Mouse (Mus musculus) limb, embryonic 10.5 days (tissue): ENCODE results near the gene Mocs3. TPM values are rescaled to one million over a fixed set of nuclear protein-coding genes. Genes with fewer than 3 reads are reported as not detected.

Source experiments
- DNase-seq: peaks from one replicate; pipeline ENCODE4 v3.0.0-alpha.2; 2017; ENCODE audit warnings: low spot score
- H3K27ac ChIP-seq: fragments of 300-500 bp; sonication (generic); 2 replicates; pipeline ENCODE4 v1.5.1; 2016; ENCODE audit warnings: mild to moderate bottlenecking
- H3K27me3 ChIP-seq: fragments of 300-500 bp; sonication (generic); 2 replicates; pipeline ENCODE4 v1.6.1; 2016; ENCODE audit warnings: low read depth, mild to moderate bottlenecking; ENCODE audit not compliant: poor library complexity, severe bottlenecking
- H3K36me3 ChIP-seq: fragments of 300-500 bp; sonication (generic); 2 replicates; pipeline ENCODE4 v1.6.1; 2016; ENCODE audit warnings: mild to moderate bottlenecking, moderate library complexity
- H3K4me1 ChIP-seq: fragments of 300-500 bp; sonication (generic); 2 replicates; pipeline ENCODE4 v1.6.1; 2016
- H3K4me3 ChIP-seq: fragments of 300-500 bp; sonication (generic); 2 replicates; pipeline ENCODE4 v1.5.1; 2016; ENCODE audit warnings: mild to moderate bottlenecking, moderate library complexity
- H3K9me3 ChIP-seq: fragments of 300-500 bp; sonication (generic); replicated peaks from 2 replicates; pipeline ENCODE4 v1.6.1; 2016; ENCODE audit warnings: mild to moderate bottlenecking
- WGBS: fragments of 180-500 bp; shearing (Covaris S2); methylation state at CpG from one replicate; pipeline ENCODE4 v1.1.7; 2016; 5-methylcytosine and 5-hydroxymethylcytosine counted together
- polyA plus RNA-seq: library from polyadenylated mRNA; unstranded; fragments of >200 nt; fragmentation: Nextera tagmentation; extraction: Ambion mirVana; gene quantifications from 2 replicates; pipeline ENCODE4 v1.2.1, GENCODE M21; 2016

Mocs3 gene
- polyA plus RNA-seq, 1 experiment from 2014 or later = 7.4 TPM

- Histone ChIP-seq H3K27ac (no peak overlapping the region), H3K4me1 (peaks cover 11% of the 10 kb centered on the region), H3K36me3 (no peaks in the 10 kb centered on the region), H3K4me3 (no peak overlapping the region), H3K27me3 (peaks cover 22% of the 10 kb centered on the region), H3K9me3 (no peaks in the 10 kb centered on the region)
- DNase-seq = peak; percentile 47
- 17% methylated on average over 2 of the region's 2 CpGs for WGBS
Measured at GRCm38 (mm10) chr2:168248856-168249245, 18.4 kb downstream of the Mocs3 start.

GRCm38 (mm10) chr2:168250270-168250669, 19.8 kb downstream of the Mocs3 start:
- H3K27ac ChIP-seq = no peak overlapping the region
- no peak overlapping the region for H3K4me3 ChIP-seq
- no peaks in the 10 kb centered on the region for H3K9me3 ChIP-seq
- H3K4me1 ChIP-seq = peaks cover 18% of the 10 kb centered on the region
- DNase-seq = peak; percentile 90
- 21% methylated on average over 8 of the region's 8 CpGs for WGBS
- H3K27me3 ChIP-seq = peaks cover 17% of the 10 kb centered on the region
- H3K36me3 ChIP-seq = no peaks in the 10 kb centered on the region

GRCm38 (mm10) chr2:168252639-168253292, 22.3 kb downstream of the Mocs3 start:
- Histone ChIP-seq H3K27me3 (peaks cover 11% of the 10 kb centered on the region; the same call in 1 of the 2 replicates), H3K4me1 (peaks cover 18% of the 10 kb centered on the region), H3K27ac (peak overlapping the region; percentile 75), H3K4me3 (peak overlapping the region; percentile 44), H3K9me3 (no peaks in the 10 kb centered on the region), H3K36me3 (no peaks in the 10 kb centered on the region)
- WGBS = 13% methylated on average over 16 of the region's 16 CpGs
- peak; percentile 78 for DNase-seq

DNA sequence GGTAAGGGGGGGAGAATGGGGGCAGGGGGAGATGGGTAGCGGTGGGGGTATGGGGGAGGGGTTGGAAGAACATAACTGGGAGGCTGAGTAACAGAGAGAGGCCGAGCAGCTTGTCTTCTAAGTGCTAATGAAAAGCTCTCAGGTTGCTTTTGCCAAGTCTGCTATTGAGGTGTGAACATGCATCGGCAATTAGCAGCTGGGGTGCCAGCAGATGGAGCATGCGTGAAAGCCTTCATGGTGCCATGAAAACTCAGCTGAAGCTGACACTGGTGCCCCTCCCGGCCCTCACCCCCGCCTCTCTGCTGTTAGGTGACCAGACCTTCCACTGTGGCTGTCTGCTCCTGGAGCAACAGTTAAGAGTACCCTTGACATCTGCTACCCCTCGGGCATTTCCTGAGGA, 23.4 kb downstream of the Mocs3 start:
- no peak for DNase-seq
- H3K27ac ChIP-seq = no peak overlapping the region
- no peaks in the 10 kb centered on the region for H3K9me3 ChIP-seq
- H3K4me3 ChIP-seq = no peak overlapping the region
- H3K36me3 ChIP-seq = no peaks in the 10 kb centered on the region
- peaks cover 18% of the 10 kb centered on the region for H3K4me1 ChIP-seq
- 17% methylated on average over 7 of the region's 7 CpGs for WGBS
- H3K27me3 ChIP-seq = peaks cover 11% of the 10 kb centered on the region; the same call in 1 of the 2 replicates

DNA sequence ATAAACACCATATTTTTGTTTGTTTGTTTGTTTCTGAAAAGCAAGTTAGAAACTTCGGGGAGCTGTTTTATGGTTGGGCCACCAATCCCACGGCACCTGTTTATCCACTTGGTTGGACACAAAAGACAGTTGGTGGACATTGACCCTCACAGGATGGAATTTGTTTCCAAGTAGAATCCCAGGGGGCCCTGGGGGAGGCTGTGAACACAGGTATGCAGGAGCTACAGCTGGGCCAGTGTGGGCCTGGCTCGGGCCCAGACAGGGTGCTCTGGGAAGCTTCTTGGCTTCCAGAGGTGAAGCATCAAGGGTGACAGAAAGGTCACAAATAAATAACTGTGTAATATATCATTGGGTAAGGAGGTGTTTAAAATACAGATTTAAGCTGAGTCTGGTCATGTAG, 26.1 kb downstream of the Mocs3 start:
- no peak overlapping the region for H3K4me3 ChIP-seq
- 80% methylated on average over 3 of the region's 3 CpGs for WGBS
- H3K36me3 ChIP-seq = no peaks in the 10 kb centered on the region
- no peaks in the 10 kb centered on the region for H3K9me3 ChIP-seq
- H3K4me1 ChIP-seq = peaks cover 18% of the 10 kb centered on the region
- no peak overlapping the region for H3K27ac ChIP-seq
- DNase-seq = no peak
- H3K27me3 ChIP-seq = peaks cover 10% of the 10 kb centered on the region; the same call in 1 of the 2 replicates

DNA sequence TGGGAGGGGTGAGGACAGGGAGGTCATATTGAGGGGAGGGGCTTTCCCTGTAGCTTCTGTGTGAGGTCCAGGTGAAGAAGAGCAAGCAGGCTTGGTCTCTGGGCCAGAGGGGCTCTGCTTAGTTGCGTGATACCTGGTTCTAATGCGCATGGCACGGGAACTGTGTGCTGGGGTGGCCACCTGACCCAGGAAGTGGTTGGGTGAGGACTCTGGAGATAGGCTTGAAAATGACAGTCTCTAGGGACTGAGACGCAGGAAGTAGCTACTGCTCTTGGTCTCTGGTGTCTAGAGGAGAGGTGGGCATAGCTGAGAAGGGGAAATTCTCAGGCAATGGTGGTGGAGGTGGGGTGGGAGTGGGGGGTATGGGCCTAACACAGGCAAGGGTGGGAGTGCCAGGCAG, 26.8 kb downstream of the Mocs3 start:
- Histone ChIP-seq H3K27me3 (peaks cover 14% of the 10 kb centered on the region), H3K36me3 (no peaks in the 10 kb centered on the region), H3K4me3 (no peak overlapping the region), H3K27ac (no peak overlapping the region), H3K4me1 (peaks cover 18% of the 10 kb centered on the region), H3K9me3 (no peaks in the 10 kb centered on the region)
- WGBS = 85% methylated on average over 4 of the region's 4 CpGs
- no peak for DNase-seq

DNA sequence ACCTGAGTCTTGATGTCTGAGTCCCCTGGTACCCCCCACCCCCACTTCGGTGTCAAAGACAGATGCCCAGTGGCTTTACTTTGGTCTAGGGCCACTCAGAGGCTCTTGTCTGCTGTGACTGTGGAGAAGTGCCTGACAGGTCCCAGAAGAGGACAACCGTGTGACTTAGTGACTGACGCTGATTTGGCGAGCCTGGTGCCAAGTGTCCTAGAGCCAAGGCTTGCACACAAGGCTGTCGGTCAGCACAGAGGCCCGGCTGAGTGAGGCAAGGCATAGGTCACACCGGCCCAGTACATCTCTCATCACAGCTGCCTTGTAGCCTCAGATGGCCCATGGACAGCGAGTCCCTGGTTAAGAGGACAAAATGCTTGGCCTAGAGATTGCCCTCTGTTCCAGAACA, 28.6 kb downstream of the Mocs3 start:
- DNase-seq = no peak
- 91% methylated on average over 8 of the region's 8 CpGs for WGBS
- Histone ChIP-seq H3K9me3 (no peaks in the 10 kb centered on the region), H3K27me3 (peaks cover 25% of the 10 kb centered on the region), H3K36me3 (no peaks in the 10 kb centered on the region), H3K27ac (no peak overlapping the region), H3K4me3 (no peak overlapping the region), H3K4me1 (peaks cover 9% of the 10 kb centered on the region)

- Histone ChIP-seq H3K27ac (no peak overlapping the region), H3K27me3 (peaks cover 25% of the 10 kb centered on the region)
- 87% methylated on average over 3 of the region's 3 CpGs for WGBS
Measured at GRCm38 (mm10) chr2:168260124-168260523, 29.7 kb downstream of the Mocs3 start.

GRCm38 (mm10) chr2:168260900-168261299, 30.5 kb downstream of the Mocs3 start:
- H3K4me1 ChIP-seq = peaks cover 4% of the 10 kb centered on the region; the same call in 1 of the 2 replicates
- no peaks in the 10 kb centered on the region for H3K36me3 ChIP-seq
- no peak overlapping the region for H3K4me3 ChIP-seq
- peaks cover 25% of the 10 kb centered on the region for H3K27me3 ChIP-seq
- 91% methylated on average over 10 of the region's 10 CpGs for WGBS
- no peak for DNase-seq
- H3K27ac ChIP-seq = no peak overlapping the region
- H3K9me3 ChIP-seq = no peaks in the 10 kb centered on the region

More at GRCm38 (mm10) chr2:168260124-168260523, 29.7 kb downstream of the Mocs3 start:
- Histone ChIP-seq H3K9me3 (no peaks in the 10 kb centered on the region), H3K4me1 (peaks cover 4% of the 10 kb centered on the region; the same call in 1 of the 2 replicates), H3K36me3 (no peaks in the 10 kb centered on the region), H3K4me3 (no peak overlapping the region)
- no peak for DNase-seq

DNA sequence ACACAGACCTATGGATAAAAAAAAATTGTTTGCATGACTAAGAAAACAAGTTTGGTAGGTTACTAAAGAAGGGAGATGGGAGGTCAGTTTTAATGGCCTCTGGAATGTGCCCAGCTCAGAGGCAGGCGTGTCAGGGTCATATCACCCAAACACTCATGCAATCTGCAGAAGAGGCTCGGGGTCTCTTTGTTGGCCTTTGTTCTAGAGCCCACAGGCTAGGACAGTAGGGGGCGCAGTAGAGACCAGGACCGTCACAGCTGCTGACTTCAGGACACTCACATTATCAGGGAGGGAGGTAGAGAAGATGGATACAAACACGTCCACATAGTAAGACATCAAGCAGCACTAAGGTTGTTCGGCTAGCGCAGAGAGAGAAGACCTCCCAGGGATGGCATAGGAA, 37.6 kb downstream of the Mocs3 start:
- DNase-seq = peak; percentile 69
- Histone ChIP-seq H3K36me3 (no peaks in the 10 kb centered on the region; the same call in 1 of the 2 replicates), H3K4me3 (peak overlapping the region; percentile 33), H3K27me3 (peaks cover 47% of the 10 kb centered on the region), H3K27ac (0 out of 2 replicates have a peak overlapping the region, but pooled peaks have one; percentile 55), H3K4me1 (peaks cover 16% of the 10 kb centered on the region), H3K9me3 (no peaks in the 10 kb centered on the region)
- WGBS = 24% methylated on average over 7 of the region's 7 CpGs

- WGBS = 45% methylated on average over 9 of the region's 9 CpGs
- Histone ChIP-seq H3K27ac (no peak overlapping the region), H3K36me3 (no peaks in the 10 kb centered on the region; the same call in 1 of the 2 replicates), H3K9me3 (no peaks in the 10 kb centered on the region), H3K4me3 (no peak overlapping the region), H3K27me3 (peaks cover 94% of the 10 kb centered on the region), H3K4me1 (peaks cover 30% of the 10 kb centered on the region)
- DNase-seq = no peak
Measured at GRCm38 (mm10) chr2:168273387-168273786, 43.0 kb downstream of the Mocs3 start.

- Histone ChIP-seq H3K36me3 (no peaks in the 10 kb centered on the region), H3K4me3 (no peak overlapping the region), H3K27me3 (peaks cover 94% of the 10 kb centered on the region), H3K27ac (no peak overlapping the region), H3K4me1 (peaks cover 26% of the 10 kb centered on the region), H3K9me3 (no peaks in the 10 kb centered on the region)
- peak; percentile 84 for DNase-seq
- 11% methylated on average over 11 of the region's 11 CpGs for WGBS
Measured at GRCm38 (mm10) chr2:168274374-168274935, 44.0 kb downstream of the Mocs3 start.

DNA sequence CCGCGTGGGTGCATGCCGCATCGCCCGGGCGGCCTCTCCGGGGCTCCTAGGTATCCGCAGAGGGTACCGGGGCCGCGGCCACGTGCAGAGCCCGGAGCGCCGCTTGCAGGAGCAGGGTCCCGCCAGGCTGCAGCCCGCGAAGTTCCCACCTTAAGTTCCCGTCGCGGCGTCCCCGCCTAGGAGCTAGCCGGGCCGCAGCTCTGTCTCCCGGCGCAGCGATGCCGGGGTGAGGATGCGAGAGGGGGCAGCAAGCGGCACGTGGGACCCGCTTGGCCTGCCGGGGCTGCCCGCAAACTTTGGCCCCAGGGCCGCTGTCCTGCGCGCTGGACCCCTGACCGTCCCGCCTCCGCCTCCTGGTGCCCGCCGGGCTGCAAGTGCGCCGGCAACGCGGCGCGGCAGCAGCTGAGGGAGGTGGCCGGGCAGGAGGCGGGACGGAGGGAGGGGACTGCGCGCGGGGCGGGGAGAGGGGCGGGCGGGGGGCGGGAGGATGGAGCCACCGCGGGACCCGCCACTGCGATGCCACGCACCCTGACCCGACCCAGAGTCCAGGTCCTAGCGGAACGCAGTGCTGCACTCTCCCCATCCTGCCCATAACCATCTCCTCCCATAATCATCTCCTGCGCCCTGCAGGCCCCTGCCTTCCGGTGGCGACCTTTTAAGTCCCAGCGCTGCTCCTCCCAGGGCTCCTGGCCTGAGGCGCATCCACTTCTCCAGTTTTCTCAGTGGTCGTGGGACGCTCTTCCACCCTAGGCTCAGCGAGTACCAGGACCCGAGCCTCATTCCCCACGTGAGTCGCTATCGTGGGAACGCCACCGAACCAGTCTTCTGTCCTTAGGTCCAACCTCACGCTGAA, 50.5 kb downstream of the Mocs3 start:
- Histone ChIP-seq H3K36me3 (no peaks in the 10 kb centered on the region), H3K4me1 (peaks cover 35% of the 10 kb centered on the region), H3K4me3 (peak overlapping the region; percentile 63), H3K9me3 (no peaks in the 10 kb centered on the region), H3K27me3 (peaks cover 88% of the 10 kb centered on the region), H3K27ac (peak overlapping the region; percentile 77)
- under 1% methylated on average over 72 of the region's 82 CpGs for WGBS
- DNase-seq = peak; percentile 80
